Mouse (Mus musculus): Measurements from ENCODE around the gene Lce3a. TPM values are rescaled to one million over a fixed set of nuclear protein-coding genes. Genes with fewer than 3 reads are reported as not detected.

The Lce3a gene
- total RNA-seq (2017), result not detected in 3 replicates

- ATAC-seq (replicated peaks; ENCODE audit: insufficient number of reproducible peaks, low FRiP score, low TSS enrichment, poor library complexity, severe bottlenecking), result no peak
These were observed at the start of gene Lce3a for GRCm38 (mm10) chr3:92926130-92926529. Gene Lce3a, minus strand, starts transcription at chr3:92926230.

DNA sequence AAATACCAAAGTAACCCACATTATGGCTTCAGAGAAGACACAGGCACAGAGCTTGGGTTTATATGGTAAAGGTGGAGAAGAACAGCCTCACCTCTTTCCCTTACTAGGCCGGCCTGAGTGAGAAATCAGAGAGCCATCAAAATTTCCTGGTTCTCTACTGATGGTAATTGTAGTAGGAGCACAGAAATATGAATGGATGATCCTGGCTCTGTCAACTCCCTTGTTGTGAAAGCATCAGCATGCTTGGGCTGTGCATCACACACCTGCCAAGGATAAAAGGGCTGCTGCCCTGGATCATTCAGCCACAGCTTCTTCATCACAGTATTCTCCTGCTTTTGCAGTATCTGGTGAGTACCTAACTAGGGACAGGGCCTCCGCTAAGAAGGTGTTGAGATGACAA lies 40.7 kb upstream of the Lce3a start, which contains the start of gene Lce3e:
Gene Lce3e (plus strand): TSS at position 301 of the 400 bp plus-strand sequence.
- no peak for ATAC-seq (replicated peaks; ENCODE audit: insufficient number of reproducible peaks, low FRiP score, low TSS enrichment, poor library complexity, severe bottlenecking)

DNA sequence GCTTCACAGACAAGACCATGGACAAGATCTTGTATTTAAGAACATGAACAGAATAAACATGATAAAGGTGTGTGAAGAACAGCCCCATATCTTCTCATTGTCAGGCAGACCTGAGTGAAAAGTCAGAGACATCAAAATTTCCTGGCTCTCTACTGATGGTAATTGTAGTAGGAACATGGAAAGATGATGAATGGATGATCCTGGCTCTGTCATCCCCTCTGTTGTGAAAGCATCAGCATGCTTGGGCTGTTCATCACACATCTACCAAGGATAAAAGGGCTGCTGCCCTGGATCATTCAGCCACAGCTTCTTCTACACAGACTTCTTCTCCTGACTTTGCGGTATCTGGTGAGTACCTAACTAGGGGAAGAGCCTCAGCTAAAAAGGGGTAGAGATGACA lies 31.1 kb upstream of the Lce3a start, which contains the start of gene Lce3d:
Gene Lce3d (plus strand): TSS at position 301 of the 400 bp plus-strand sequence.
- ATAC-seq (replicated peaks; ENCODE audit: insufficient number of reproducible peaks, low FRiP score, low TSS enrichment, poor library complexity, severe bottlenecking), result no peak

- no peak for ATAC-seq (replicated peaks; ENCODE audit: insufficient number of reproducible peaks, low FRiP score, low TSS enrichment, poor library complexity, severe bottlenecking)
These were observed 18.2 kb upstream of the Lce3a start, which contains the start of gene Lce3c for GRCm38 (mm10) chr3:92944186-92944585. Gene Lce3c, plus strand, starts transcription at chr3:92944486.

GRCm38 (mm10) chr3:92932679-92933078 lies 6.6 kb upstream of the Lce3a start, which contains the start of gene Lce3b:
Gene Lce3b, plus strand, starts transcription at chr3:92932979.
- ATAC-seq (replicated peaks; ENCODE audit: insufficient number of reproducible peaks, low FRiP score, low TSS enrichment, poor library complexity, severe bottlenecking), result no peak

DNA sequence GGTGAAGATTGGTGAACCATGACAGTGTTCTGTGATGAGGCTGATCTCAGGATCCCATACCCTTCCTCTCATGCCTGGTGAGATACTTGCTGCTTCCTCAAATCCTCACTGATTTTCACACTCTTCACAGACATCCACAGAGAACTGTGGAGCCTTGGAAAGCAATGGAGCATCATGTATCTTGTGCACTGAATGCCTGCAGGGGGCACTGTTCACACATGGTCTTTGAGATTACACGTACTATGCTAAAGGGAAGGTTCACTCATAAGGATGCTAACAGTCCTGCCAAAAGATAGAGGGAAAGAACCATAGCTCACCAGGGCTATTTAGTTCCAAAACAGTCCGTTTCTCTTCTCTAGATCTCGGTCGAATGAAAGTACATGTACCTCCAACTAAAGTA lies 5.7 kb downstream of the Lce3a start:
- ATAC-seq (replicated peaks; ENCODE audit: insufficient number of reproducible peaks, low FRiP score, low TSS enrichment, poor library complexity, severe bottlenecking), result no peak

GRCm38 (mm10) chr3:92907571-92907970 lies 18.5 kb downstream of the Lce3a start:
- no peak for ATAC-seq (replicated peaks; ENCODE audit: insufficient number of reproducible peaks, low FRiP score, low TSS enrichment, poor library complexity, severe bottlenecking)

DNA sequence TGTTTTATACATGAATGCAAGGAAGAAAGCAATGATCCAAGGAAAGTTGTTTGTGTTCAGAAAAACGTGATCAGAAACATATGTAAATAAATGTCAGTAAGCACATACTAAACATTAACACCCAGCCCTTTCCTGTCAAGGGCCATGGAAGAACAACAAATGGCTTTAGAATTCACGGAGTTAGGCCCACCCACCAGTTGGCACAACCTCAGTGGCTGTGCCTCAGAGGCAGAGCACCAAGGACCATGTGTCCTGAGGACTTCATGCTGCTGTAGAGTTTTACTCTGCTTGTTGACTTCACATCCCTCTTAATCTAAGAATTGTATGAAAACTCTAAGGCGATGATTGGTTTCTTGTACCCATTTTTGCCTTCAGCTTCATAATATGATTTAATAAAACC lies 20.8 kb downstream of the Lce3a start:
- no peak for ATAC-seq (replicated peaks; ENCODE audit: insufficient number of reproducible peaks, low FRiP score, low TSS enrichment, poor library complexity, severe bottlenecking)

GRCm38 (mm10) chr3:92903640-92904039 lies 22.4 kb downstream of the Lce3a start:
- ATAC-seq (replicated peaks; ENCODE audit: insufficient number of reproducible peaks, low FRiP score, low TSS enrichment, poor library complexity, severe bottlenecking), result no peak

DNA sequence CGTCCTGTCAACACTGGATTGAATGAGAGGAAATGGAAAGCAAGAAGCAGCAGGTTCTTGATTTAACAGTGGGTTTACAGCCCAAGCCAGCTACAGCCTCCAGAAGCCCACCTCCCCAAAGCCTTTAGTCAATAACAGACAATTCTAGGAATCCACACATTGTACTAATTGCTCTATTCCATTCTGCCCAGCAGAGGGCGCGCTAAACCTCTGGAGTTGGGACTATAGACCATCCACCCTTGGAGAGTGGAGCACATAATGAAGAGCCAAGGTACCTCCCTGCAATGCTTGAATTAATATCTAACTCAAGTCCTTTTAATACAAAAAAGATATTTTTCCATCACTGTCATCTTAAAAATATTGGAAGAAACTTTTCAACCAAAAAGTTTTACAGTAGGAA lies 23.0 kb downstream of the Lce3a start:
- ATAC-seq (replicated peaks; ENCODE audit: insufficient number of reproducible peaks, low FRiP score, low TSS enrichment, poor library complexity, severe bottlenecking), result no peak

DNA sequence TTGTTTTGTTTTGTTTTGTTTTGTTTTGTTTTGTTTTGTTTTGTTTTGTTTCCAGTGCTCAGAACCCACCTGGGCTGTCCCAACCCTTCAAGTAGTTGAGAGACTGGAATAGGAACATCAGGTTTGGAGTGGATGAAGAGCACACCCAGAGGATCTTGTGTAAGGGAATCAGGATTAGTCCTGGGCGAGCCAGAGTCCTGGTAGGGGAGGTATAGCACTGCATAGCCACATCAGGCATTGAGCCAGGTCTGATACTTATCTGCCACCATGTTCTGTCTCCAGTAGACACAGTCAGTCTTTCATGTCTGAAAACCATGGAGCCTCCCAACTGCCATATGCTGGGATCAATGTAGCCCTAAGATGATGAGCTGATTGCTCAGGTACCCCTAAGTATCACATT lies 31.5 kb downstream of the Lce3a start:
- no peak for ATAC-seq (replicated peaks; ENCODE audit: insufficient number of reproducible peaks, low FRiP score, low TSS enrichment, poor library complexity, severe bottlenecking)

- ATAC-seq (replicated peaks; ENCODE audit: insufficient number of reproducible peaks, low FRiP score, low TSS enrichment, poor library complexity, severe bottlenecking), result no peak
These were observed 32.0 kb downstream of the Lce3a start for GRCm38 (mm10) chr3:92894063-92894462.

Other genes starting within 250 kb of the Lce3a start
- not detected in 3 replicates for gene Lce1c, start 247.0 kb downstream of the Lce3a start, total RNA-seq (2017)
- gene Lce1d, start 239.0 kb downstream of the Lce3a start, total RNA-seq (2017), result not detected in 3 replicates
- not detected in 3 replicates for gene Lce1e, start 217.2 kb downstream of the Lce3a start, total RNA-seq (2017)
- gene Lce1f, start 205.9 kb downstream of the Lce3a start, total RNA-seq (2017), result not detected in 3 replicates
- gene Gm38119, start 187.1 kb downstream of the Lce3a start, total RNA-seq (2017), result not detected in 3 replicates
- gene Lce1g, start 173.9 kb downstream of the Lce3a start, total RNA-seq (2017), result not detected in 3 replicates
- gene Lce1h, start 161.2 kb downstream of the Lce3a start, total RNA-seq (2017), result not detected in 3 replicates
- not detected in 3 replicates for gene Lce1i, start 147.3 kb downstream of the Lce3a start, total RNA-seq (2017)
- not detected in 3 replicates for gene Lce1j, start 135.7 kb downstream of the Lce3a start, total RNA-seq (2017)
- gene Lce1k, start 118.3 kb downstream of the Lce3a start, total RNA-seq (2017), result not detected in 3 replicates
- not detected in 3 replicates for gene Kprp, start 99.0 kb downstream of the Lce3a start, total RNA-seq (2017)
- not detected in 3 replicates for gene Lce1l, start 74.9 kb downstream of the Lce3a start, total RNA-seq (2017)
- not detected in 3 replicates for gene 2310050C09Rik, start 56.0 kb downstream of the Lce3a start, total RNA-seq (2017)
- not detected in 3 replicates for gene Lce3b, start 6.7 kb upstream of the Lce3a start, total RNA-seq (2017)
- gene Lce3c, start 18.3 kb upstream of the Lce3a start, total RNA-seq (2017), result not detected in 3 replicates
- not detected in 3 replicates for gene Lce3d, start 31.2 kb upstream of the Lce3a start, total RNA-seq (2017)
- not detected in 3 replicates for gene Lce3e, start 40.8 kb upstream of the Lce3a start, total RNA-seq (2017)
- not detected in 3 replicates for gene Lce3f, start 66.0 kb upstream of the Lce3a start, total RNA-seq (2017)
- not detected in 3 replicates for gene Crct1, start 89.5 kb upstream of the Lce3a start, total RNA-seq (2017)
- gene Lce1m, start 92.8 kb upstream of the Lce3a start, total RNA-seq (2017), result not detected in 3 replicates
- gene Gm4858, start 142.6 kb upstream of the Lce3a start, total RNA-seq (2017), result 0.19 TPM in 1 of 3 replicates, not detected in the others
- not detected in 3 replicates for gene Crnn, start 218.6 kb upstream of the Lce3a start, total RNA-seq (2017)